Mouse (Mus musculus): ENCODE measurements at regions not wholly inside any gene's neighbourhood (a gene's known extent, or its start where the extent isn't known, plus 50 kb on each side); places are given as distances from the start of the nearest gene placed in this dataset.

DNA sequence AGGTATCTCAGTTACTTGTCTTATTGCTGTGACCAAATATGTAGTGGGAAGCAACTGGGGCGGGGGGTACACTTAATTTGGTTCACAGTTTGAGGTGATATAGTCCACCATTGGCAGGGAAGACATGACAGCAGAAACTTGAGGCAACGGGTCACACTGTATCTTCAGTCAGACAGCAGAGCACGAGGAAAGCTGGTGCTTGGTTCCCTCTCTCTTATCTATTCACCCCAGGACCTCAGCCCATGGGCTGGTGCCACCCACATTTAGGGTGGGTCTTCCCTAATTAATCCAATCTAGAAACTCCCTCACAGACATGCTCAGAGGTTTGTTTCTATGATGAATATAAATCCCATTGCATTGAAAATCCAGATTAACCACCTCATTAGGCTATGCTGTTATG lies 56.5 kb downstream of the Otud1 start:
- no peak for DNase-seq (ENCODE audit: low read depth, low spot score)

GRCm38 (mm10) chr2:19715564-19716238 lies 58.1 kb downstream of the Otud1 start:
- peak; percentile 75 for DNase-seq (ENCODE audit: low read depth, low spot score)

- DNase-seq (ENCODE audit: low read depth, low spot score): no peak
These were observed 58.8 kb downstream of the Otud1 start for GRCm38 (mm10) chr2:19716388-19716787.

DNA sequence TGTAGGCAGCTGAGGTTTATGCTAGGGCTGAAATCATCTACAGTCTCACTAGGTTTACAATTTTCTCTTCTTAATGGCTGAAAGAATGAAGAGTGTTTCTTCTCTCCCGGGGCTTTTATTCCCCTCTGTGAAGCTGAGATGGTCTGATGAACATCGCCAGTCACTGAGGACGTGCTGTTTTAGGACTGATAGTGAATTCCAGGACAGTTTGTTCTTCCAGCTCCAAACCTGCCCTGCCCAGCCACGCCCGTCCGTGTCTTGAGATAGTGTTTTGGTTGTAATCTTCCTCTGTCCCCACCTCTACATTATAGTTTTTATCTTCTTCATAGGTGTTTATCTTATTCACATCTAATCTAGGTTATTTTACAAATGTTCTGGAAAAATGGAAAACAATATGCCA lies 68.5 kb downstream of the Otud1 start:
- DNase-seq (ENCODE audit: low read depth, low spot score): no peak

DNA sequence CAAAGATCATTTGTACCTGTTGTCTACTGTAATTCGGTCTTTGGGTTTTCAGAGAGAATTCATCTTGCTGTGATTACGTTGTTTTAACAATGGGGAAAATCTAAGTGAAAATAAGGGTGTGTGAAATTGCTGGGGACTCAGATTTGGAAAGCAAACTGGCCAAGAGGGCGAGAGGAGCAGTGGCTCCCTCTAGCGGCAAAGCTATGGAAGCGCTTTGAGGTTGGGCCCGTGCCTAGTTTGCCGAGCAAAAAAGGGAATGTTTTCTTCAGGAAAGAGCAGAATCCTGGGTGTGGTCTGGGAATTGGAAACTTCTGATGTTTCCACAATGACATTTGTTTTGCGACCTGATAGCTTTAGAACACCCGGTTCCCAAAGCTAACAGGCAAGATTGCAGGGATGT lies 69.4 kb downstream of the Otud1 start:
- DNase-seq (ENCODE audit: low read depth, low spot score): no peak

DNA sequence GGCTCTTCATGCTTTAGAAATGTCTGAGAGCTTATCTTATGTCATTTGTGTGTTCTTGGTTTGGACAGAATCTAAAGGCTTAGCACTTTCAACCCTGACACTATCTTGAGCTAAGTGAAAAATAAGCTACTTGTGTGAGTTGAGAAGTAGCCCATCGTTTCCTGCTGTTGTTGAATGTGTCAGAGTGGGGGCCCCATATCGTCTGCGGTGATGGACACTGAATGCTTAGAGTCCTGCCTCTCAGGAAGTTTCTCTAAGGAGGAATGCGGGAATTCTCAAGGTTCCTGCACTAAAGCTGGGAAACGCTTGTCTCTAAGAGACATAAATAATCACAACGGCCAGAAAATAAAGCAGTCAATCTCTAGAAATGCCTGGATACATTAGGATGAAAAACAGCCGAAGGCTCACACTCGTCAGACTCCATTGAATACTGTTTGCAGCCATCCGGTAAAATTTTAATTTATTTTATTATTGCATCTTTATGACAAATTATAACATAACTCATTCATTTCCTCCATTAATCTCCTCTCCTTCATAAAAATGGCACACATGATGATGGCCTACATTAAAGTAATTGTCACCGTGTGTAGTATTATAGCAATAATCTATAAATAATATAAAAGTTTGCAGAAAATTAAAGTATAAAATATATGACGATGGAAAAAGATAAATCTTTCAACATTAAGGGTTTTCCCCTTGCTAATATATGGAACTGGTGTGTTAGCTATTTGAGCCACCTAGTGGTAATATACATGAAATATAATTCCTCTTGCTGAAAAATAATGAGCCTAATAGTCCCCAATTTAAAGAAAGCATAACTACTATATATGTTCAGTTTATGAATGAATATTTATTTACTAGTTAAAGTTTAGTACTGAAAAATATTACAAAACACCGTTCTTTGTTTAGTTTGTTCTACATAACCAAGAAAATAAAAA lies 75.6 kb downstream of the Otud1 start:
- no peak for DNase-seq (ENCODE audit: low read depth, low spot score)

DNA sequence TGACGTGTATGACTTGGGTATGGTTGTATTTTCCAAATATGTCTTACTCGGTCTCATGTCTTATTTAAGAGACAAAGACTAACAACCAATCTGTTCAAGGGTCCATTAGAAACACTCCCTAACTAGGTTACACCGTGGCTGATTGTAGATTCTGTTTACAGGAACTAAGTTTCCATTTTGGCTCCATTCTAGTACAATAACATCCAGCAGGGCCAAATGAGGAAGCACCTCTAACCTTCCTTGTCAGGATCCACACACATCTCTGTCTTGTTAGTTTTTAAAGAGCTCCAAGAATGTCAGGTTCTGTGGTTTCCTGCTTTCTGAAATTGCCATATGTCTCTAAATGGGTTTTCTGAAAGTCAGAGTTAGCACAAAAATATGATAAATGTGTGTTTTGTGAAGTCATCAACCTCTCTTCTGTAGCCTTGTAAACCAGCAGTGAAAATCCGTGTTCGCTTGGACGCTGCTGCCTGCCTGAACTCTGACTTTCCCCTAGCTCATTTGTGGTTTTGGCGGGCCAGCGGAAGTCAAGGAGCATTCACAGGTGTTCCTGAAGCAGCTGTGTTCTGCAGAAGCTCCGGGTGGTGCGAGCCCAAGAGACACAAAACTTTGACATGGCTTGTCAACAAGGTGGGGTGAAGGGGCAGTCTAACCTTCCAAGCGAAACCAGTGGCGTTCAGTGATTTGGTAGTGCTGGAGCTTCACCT lies 76.8 kb downstream of the Otud1 start:
- DNase-seq (ENCODE audit: low read depth, low spot score): no peak

DNA sequence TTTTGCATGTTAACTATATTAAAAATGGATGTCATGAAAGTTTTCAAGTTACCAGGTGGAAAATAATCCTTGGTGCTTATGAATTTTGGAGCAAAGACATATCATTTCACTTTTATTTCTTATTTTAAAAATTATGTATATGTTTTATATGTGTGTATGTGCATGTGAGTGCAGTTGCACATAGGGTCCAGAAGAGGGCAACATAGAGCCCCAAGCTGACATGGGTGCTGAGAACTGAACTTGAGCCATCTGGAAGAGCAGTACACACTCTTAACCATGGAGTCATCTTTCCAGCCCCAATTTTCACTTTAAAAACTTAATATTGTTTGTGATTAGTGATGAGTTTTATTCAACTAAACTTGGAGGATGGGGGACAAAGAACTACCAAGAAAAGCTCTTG lies 84.0 kb downstream of the Otud1 start:
- DNase-seq (ENCODE audit: low read depth, low spot score): no peak

GRCm38 (mm10) chr2:19743467-19743866 lies 85.9 kb downstream of the Otud1 start:
- DNase-seq (ENCODE audit: low read depth, low spot score): no peak

GRCm38 (mm10) chr2:19744986-19745660 lies 87.6 kb downstream of the Otud1 start:
- no peak for DNase-seq (ENCODE audit: low read depth, low spot score)

- DNase-seq (ENCODE audit: low read depth, low spot score): no peak
These were observed 95.2 kb downstream of the Otud1 start for GRCm38 (mm10) chr2:19752753-19753152.

DNA sequence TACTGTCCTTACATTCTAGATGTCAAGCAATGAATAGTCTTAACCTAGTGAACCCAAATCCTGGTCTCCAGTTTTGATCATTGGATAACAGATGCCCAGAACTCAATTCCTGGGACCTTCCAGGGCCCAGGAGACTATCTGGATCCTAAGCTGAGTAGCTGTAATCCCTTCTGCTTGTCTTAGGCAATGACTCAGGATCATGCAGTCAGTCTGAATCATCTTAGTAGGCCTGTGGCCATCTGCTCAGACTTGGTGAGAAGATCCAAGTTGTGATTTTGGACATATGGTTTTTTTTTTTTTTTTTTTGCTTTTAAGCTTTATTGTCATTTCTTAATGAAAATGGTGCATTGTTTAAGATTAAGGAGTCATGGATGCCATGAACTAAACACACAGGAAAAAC lies 95.9 kb downstream of the Otud1 start:
- no peak for DNase-seq (ENCODE audit: low read depth, low spot score)

- DNase-seq (ENCODE audit: low read depth, low spot score): no peak
These were observed 100.4 kb downstream of the Otud1 start for GRCm38 (mm10) chr2:19757910-19758309.

GRCm38 (mm10) chr2:19759169-19759568 lies 101.6 kb downstream of the Otud1 start:
- peak; percentile 16 for DNase-seq (ENCODE audit: low read depth, low spot score)

DNA sequence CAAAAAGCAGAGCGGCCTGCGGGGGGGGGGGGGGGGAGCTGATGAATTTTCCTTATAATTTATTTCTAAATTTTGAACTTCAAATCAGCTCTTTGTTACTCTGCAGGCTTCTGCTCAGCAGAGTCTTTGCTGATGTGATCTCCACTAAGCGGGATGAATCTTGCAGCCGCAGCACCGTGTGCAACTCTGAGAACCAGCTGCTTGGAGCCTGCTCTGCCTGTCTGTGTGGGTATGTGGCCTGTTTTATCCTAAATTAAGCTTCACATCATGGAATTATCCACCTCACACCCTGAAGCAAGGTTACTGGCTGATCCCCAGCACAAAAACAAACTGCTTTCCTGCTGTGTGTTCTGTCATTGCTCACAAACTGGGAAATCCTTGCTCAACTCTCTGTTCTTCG lies 102.0 kb downstream of the Otud1 start:
- no peak for DNase-seq (ENCODE audit: low read depth, low spot score)

DNA sequence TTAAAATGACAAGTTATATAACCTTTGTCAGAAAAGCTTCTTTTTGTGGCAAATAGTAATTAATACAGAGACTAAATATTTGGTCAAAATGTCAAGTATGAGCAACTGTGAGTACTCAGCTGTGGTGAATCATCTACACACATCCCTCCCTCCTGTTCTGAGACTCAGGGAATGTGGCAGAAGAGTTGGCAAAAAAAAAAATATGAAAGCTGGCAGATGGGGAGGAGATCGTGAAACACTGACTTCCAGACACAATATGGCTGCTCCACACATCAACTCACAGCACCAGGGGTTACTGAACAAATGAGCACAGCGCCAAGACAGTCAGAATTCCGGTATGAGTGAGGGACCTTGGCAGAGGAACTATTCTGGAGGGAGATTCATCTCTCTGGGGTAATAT lies 105.4 kb downstream of the Otud1 start:
- DNase-seq (ENCODE audit: low read depth, low spot score): no peak

- no peak for DNase-seq (ENCODE audit: low read depth, low spot score)
These were observed 124.7 kb upstream of the Etl4 start for GRCm38 (mm10) chr2:19784913-19785312.

DNA sequence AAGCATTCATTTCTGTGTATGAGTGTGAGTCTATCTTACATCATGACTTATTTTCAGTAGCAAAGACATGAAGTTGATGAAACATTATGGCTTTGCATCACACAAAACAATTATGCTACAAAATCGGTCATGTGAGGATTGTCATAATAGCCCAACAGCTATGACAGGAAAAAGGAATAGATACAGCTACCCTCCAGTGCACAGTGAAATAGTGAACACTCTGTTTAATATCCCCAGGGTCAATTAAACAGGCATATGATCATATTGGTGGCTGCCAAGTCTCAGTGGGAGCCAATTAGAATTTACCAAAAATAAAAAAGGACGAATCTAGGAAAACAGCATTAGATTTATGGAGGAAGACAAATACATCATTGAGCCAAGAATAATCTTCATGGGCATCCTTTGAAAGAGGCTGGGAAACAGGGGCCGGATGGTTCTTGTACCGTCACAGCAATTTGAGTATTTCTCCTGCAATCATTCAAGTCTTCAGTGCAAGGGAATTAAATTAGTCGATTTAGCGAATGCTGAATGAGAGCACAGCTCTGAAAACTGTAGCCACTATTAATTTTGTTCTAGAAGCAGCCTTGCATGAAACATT lies 123.8 kb upstream of the Etl4 start:
- no peak for DNase-seq (ENCODE audit: low read depth, low spot score)

DNA sequence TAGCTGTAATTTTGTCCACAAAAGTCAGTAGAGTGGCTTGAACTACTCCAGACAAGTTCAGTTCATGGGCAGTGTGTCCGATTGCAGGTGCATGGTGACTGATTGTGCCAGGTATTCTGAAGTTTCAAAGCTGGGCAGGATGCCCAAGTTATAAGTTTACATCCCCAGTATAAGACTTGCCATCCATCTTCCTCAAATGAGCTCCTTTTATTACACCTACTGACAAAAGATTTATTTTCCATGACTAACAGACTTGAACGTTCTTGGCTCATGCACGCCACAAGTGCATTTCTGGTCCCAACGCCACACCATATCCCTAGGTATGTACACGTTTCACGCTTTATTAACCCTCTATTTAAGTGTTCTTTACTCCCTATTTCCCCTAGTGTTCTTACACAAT lies 117.4 kb upstream of the Etl4 start:
- no peak for DNase-seq (ENCODE audit: low read depth, low spot score)

DNA sequence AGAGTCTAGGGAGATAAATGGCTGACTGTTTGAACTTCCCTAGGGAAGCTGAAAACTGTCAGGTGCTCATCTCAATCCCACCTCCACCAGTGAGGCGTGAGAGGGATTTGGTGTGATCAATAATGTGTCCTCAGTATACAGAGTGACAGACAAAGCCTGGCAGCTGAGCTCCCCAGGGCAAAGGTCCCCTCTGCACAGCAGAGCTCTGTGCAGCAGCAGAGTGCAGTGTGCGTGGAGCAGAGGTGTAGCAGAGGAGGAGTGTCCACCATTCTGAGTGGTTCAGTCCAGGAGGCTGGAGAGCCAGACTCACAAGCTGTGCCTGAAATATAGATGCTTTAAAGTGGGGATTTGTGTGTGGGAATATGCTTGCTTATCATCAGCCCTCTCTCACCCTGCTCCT lies 112.8 kb upstream of the Etl4 start:
- DNase-seq (ENCODE audit: low read depth, low spot score): no peak

Data from ES-CJ7 (cell line).